Mouse (Mus musculus) urinary bladder, postnatal 10 days (tissue): ENCODE results near the gene Nfkbib.

ENCODE experiments used
- DNase-seq: peaks from one replicate; pipeline ENCODE4 v3.0.0; 2022; ENCODE audit warnings: low spot score

Gene Nfkbib

DNA sequence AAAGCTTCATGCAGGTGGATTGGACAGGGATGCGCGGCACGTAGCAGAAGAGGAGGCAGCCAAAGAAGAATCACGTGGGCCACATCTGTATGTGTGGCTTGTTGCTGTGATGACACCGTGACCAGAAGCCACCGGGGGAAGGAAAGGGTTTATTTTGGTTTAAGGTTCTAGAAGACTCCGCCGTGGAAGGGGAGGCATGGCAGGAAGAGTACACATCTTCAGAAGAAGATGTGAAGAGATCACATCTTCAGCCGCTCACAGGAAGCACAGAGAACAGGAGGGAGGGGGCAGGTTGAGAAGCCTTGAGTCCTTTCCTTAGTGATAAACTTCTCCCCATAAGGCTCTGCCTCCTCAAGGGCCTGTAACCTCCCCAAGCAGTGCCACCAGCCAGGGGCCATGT is 32.7 kb upstream of the Nfkbib start:
- no peak for DNase-seq

- DNase-seq = peak; percentile 56
These were observed 29.3 kb upstream of the Nfkbib start for GRCm38 (mm10) chr7:28796562-28796975.

GRCm38 (mm10) chr7:28795832-28796231 is 28.5 kb upstream of the Nfkbib start:
- no peak for DNase-seq

GRCm38 (mm10) chr7:28794496-28794895 is 27.2 kb upstream of the Nfkbib start:
- no peak for DNase-seq

DNA sequence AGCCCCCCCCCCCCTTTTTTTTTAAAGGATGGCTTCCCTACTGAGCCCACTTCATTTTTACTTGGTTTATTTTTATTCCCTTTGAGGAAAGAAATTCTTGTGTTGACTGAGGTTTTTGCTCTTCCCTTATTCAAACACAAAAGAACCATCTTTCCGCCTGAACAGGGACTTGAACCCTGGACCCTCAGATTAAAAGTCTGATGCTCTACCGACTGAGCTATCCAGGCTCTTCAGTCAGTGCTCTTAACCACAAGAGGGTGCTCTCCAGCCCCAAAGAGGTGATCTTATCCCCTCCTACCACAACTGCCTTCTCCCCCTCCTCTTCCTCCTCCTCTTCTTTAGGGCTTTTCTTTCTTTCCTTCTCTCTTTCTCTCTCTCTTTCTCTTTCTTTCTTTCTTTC is 26.5 kb upstream of the Nfkbib start:
- DNase-seq = no peak

DNA sequence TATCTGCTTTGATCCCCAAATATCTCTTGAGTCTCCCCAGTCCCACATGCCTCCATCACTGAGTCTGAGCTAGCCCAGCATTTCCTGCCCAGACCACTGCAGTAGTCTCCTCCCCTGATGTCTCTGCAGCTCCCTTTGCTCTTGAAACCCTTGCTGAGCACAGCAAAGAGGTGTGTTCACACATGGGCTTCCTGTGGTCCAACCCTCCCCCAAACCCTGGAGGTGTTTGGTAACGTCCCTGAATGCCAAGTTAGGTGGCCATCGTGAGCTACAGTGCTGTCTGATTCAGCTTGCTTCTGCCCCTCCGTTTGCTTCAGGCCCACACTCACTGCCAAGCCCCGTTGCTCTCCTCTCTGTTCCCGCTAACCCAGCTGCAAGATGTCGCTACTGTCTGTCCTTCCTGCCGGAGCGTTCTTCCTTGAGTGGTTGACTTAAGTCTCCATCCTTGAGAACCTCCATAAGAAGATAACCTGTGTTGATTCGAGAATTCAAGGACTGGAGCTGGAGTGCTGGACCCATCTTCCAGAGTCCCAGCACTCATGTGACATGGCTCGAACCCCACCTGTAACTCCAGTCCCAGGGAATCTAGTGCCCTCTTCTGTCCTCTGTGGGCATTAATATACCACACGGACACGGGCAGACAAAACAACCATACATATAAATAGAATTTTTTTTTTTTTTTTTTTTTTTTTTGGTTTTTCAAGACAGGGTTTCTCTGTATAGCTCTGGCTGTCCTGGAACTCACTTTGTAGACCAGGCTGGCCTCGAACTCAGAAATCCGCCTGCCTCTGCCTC is 25.3 kb upstream of the Nfkbib start:
- DNase-seq = no peak

DNA sequence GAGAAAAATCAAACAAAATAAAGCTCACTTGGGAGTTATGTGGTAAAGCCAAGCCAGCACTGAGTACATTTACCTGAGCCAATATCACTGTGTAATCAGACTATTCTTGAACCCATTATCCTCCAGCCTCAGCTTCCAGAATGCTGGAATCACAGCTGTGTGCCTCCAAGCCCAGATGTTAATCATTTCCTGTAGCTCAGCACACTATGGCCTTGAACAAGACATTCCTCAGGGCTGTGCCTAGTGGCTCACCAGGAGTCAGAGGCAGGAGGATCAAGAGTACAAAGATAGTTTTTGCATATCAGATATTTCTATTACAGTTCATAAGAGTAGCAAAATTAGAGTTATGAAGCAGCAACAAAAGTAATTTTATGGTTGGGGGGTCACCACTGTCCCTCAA is 24.4 kb upstream of the Nfkbib start:
- DNase-seq = no peak

- DNase-seq = no peak
These were observed 22.9 kb upstream of the Nfkbib start for GRCm38 (mm10) chr7:28790066-28790806.

DNA sequence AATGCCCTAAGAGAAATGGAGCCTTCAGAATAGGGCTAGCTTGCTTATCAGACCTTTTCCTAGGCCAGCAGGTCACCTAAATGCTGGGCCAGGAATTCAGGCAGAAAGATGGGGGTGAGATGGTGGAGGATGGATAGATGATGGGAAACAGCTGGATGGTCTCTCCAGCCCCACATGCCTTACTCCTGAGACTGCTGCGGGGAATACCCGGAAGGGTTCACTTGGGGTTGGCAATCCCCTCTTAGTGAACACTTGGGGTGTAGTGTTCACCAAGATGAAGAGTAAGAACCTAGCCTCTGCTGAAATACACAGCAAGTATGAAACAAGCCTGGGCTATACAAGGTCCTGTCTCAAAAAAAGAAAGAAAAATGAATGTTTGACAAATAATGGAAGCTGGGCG is 21.9 kb upstream of the Nfkbib start:
- no peak for DNase-seq

- DNase-seq = no peak
These were observed 21.2 kb upstream of the Nfkbib start, which contains the start of gene Rinl for GRCm38 (mm10) chr7:28788307-28789195. Gene Rinl (plus strand): TSS chr7:28788969.

- no peak for DNase-seq
These were observed 20.6 kb upstream of the Nfkbib start for GRCm38 (mm10) chr7:28787884-28788283.

DNA sequence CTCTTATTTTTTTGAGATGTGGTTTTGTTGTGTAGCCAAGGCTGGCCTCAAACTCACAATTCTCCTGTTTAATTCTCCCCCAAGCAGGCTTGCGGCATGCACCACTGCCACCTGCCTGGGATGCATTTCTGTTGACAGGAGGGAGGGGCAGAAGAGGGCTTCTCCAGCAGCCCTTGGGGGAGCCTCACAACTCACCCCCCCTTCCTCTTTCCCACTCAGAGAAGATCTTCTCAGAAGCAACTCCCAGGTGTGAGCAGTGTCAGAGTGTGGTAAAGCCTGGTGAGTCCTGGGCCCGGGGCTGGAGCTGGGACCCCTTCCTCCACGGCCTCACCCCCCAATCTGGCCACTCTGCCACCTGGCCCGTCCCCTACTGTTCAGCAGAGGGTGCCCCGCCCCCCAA is 17.8 kb upstream of the Nfkbib start:
- DNase-seq = no peak

DNA sequence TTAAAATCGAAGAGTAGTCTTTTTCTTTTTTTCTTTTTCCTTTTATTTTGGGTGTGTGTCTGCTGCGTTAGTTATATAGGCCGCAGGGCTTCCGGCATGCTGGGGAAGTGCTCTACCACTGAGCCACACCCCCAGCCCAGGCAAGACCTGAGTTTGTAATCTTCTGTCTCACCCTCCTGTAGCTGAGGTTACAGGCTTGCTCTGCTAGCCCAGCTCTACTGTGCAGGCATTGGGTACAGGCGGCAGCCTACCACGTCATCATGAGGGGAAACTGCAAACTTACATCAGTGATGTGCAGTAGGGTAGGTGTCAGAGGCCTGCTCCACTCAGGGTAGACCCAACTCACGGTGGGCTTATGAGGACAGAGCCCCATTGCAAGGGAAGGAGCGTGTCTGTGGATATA is 13.9 kb upstream of the Nfkbib start:
- no peak for DNase-seq

- DNase-seq = no peak
These were observed 13.5 kb upstream of the Nfkbib start for GRCm38 (mm10) chr7:28780857-28781256.

DNA sequence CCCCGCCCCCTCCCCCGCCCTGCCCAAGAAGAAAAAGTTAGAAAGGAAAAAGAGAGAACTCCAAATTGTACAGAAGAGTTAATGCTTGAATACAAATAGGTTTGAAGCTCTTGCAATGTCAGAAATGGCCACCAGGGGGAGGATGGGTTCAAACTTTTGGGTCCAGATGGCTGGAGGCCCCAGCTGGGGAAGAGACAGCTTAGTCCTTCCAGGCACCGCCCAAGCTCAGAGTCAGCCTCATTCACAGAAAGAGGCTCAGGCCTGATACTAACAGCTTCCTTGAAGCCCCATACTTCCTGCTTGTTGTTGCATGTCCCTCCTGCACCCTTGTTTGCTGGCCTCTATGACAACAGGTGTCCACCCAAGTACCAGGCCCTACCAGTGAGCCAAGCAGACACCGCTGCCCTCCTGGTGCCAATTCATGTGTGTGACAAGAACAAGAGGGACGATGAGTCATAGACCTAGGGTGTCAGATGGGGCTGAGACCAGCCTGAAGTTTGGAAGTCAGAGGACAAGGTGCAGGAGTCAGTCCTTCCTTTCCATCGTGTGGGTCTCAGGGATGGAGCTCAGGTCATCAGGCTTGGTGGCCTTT is 12.9 kb upstream of the Nfkbib start:
- DNase-seq = peak; percentile 66

GRCm38 (mm10) chr7:28778825-28779224 is 11.5 kb upstream of the Nfkbib start:
- DNase-seq = no peak

DNA sequence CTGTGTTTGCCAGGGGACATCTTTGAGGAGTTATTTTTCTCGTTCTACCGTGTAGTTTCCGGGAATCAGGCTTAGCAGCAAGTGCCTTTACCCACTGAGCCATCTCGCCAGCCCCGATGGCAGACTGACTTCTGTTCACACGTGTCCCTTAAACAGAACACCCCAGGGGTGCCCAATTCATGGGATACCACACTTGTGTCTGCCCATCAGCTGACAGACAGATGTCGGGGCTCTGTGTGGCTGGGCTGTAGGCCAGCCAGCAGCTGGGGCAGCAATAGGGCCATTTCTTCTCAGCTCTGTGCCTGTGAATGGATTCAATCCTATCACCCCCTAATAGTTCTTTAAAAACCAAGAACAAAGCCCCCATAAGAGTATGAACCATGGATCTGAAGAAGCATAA is 7.8 kb upstream of the Nfkbib start:
- no peak for DNase-seq

- DNase-seq = no peak
These were observed 6.9 kb upstream of the Nfkbib start for GRCm38 (mm10) chr7:28774164-28774563.

DNA sequence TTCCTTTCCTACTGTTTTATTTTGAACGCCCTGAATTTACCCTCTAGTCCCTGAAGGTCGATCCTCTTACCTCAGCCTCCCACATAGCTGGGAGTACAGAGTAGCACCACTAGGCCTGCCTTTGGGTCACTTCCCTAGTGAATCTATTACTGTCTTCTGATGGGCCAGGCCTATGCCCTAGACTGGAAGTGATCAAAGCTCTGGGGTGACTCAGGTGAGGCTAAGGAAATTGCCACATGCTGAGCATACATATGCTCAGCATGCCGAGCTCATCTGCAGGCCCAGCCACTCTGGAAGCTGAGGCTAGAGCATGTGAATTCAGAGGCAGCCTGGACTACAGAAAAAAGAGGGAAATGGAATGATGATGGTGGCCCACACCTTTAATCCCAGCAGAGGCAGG is 5.9 kb upstream of the Nfkbib start:
- no peak for DNase-seq

- no peak for DNase-seq
These were observed 4.6 kb upstream of the Nfkbib start for GRCm38 (mm10) chr7:28771867-28772266.

GRCm38 (mm10) chr7:28770309-28770708 is 3.0 kb upstream of the Nfkbib start:
- no peak for DNase-seq

DNA sequence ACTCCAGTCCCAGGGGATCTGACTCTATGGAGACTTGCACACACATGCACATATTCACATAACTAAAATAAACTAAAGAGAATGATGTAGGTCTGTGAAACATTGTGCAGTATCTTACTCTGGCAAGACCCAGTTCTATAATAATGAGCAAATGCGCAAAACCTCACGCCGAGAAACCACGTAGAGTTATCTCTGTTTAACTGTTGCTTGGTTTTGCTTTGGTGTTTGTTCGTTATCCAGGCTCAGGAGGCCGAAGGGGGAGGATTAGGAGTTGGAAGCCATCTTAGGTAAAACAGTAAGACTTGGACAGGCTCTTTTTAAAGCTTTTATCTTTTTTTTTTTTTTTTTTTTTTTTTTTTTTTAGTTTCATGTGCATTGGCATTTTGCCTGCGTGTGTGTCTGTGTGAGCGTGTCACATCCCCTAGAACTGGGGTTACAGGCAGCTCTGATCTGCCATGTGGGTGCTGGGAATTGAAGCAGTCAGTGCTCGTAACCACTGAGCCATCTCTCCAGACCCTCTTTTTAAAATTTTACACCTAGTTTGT is 2.2 kb upstream of the Nfkbib start:
- DNase-seq = no peak
